Mouse (Mus musculus) embryonic facial prominence, embryonic 15.5 days (tissue): ENCODE measurements around the gene Tmod3. TPM values are rescaled to one million over a fixed set of nuclear protein-coding genes. Genes with fewer than 3 reads are reported as not detected.
"Not testable (repeated sequence)": the region's sequence is repeated elsewhere in the genome, so short reads cannot be mapped to it uniquely, and the experiment has no call there.

Experiments
- ATAC-seq: fragments of 200-750 bp; cut with Nextera tagmentation; 2 replicates; pipeline ENCODE4 v1.8.0; 2017; ENCODE audit warnings: low read depth, moderate TSS enrichment; ENCODE audit not compliant: insufficient number of reproducible peaks, low FRiP score, low TSS enrichment
- H3K27ac ChIP-seq: fragments of 300-500 bp; sonication (generic); replicated peaks from 2 replicates; pipeline ENCODE4 v1.5.1; 2015; ENCODE audit warnings: mild to moderate bottlenecking, inconsistent platforms
- H3K27me3 ChIP-seq: fragments of 300-500 bp; sonication (generic); 2 replicates; pipeline ENCODE4 v1.6.1; 2015; ENCODE audit warnings: inconsistent platforms
- H3K36me3 ChIP-seq: fragments of 300-500 bp; sonication (generic); 2 replicates; pipeline ENCODE4 v1.6.1; 2015; ENCODE audit warnings: mild to moderate bottlenecking, inconsistent platforms
- H3K4me1 ChIP-seq: fragments of 300-500 bp; sonication (generic); 2 replicates; pipeline ENCODE4 v1.6.1; 2015; ENCODE audit warnings: inconsistent platforms
- H3K4me2 ChIP-seq: fragments of 300-500 bp; sonication (generic); replicated peaks from 2 replicates; pipeline ENCODE4 v1.6.1; 2015; ENCODE audit warnings: mild to moderate bottlenecking, inconsistent platforms
- H3K4me3 ChIP-seq: fragments of 300-500 bp; sonication (generic); replicated peaks from 2 replicates; pipeline ENCODE4 v1.5.1; 2015; ENCODE audit warnings: mild to moderate bottlenecking, inconsistent platforms
- H3K9ac ChIP-seq: fragments of 300-500 bp; sonication (generic); 2 replicates; pipeline ENCODE4 v1.6.1; 2015; ENCODE audit warnings: inconsistent platforms
- H3K9me3 ChIP-seq: fragments of 300-500 bp; sonication (generic); replicated peaks from 2 replicates; pipeline ENCODE4 v1.6.1; 2016; ENCODE audit warnings: inconsistent platforms
- WGBS: fragments of 180-500 bp; shearing (Covaris S2); methylation state at CpG from one replicate; pipeline ENCODE4 v1.1.7; 2015; 5-methylcytosine and 5-hydroxymethylcytosine counted together
- polyA plus RNA-seq: library from polyadenylated mRNA; unstranded; fragments of >200 nt; fragmentation: Nextera tagmentation; extraction: Ambion mirVana; gene quantifications from 2 replicates; pipeline ENCODE4 v1.2.1, GENCODE M21; 2015

Tmod3 gene
- polyA plus RNA-seq, 1 experiment from 2014 or later: 131 TPM

DNA sequence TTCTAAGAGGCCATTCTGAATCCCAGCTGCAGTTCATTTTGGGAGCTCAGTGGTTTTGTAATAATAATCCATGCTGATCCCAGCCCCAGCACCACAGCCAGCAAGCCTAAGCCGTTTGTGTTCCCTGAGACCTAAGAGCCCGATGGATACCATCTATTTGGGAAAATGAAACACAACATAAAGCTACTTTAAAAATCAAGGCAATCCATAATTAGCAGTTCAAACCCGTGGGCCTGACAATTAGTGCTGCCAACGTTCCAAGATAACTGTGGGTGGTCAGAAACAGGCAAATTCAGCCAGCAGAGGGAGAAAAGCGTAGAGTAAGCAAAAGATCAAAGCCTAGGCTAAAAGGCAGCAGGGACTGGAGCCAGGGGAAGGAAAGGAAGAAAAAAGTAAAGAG, 8.1 kb downstream of the Tmod3 start:
- no peak for ATAC-seq
- 25% methylated on average over 5 of the region's 5 CpGs for WGBS

DNA sequence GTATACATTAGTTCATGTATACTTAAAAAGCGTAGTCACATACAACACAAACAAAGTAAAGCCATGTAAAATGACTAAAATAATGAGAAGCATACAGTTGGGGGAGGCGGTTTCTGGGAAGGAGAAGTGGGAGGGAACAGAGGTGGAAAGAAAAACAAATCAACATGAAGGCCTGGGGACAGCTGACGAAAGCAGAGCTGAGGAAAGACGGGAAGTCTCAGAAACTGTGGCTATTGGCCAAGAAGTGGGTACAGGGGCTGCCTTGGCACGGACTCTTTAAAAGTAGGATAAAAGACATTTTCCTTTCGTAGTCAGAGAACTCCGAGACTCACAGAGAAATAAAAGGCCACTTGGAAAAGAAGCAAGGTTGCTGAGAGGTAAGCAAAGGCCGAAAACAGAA, 10.4 kb downstream of the Tmod3 start:
- Histone ChIP-seq H3K4me2 (no peak overlapping the region), H3K4me1 (peaks cover 29% of the 10 kb centered on the region), H3K27ac (no peak overlapping the region), H3K27me3 (no peaks in the 10 kb centered on the region), H3K9me3 (no peaks in the 10 kb centered on the region), H3K36me3 (no peaks in the 10 kb centered on the region), H3K9ac (no peak overlapping the region), H3K4me3 (no peak overlapping the region)
- 39% methylated on average over 8 of the region's 8 CpGs for WGBS
- no peak for ATAC-seq

More for the DNA sequence above, 8.1 kb downstream of the Tmod3 start:
- H3K27ac ChIP-seq: peak overlapping the region; percentile 69
- H3K4me1 ChIP-seq: peaks cover 29% of the 10 kb centered on the region
- H3K27me3 ChIP-seq: no peaks in the 10 kb centered on the region
- no peak overlapping the region for H3K4me3 ChIP-seq
- H3K36me3 ChIP-seq: no peaks in the 10 kb centered on the region
- H3K9me3 ChIP-seq: no peaks in the 10 kb centered on the region
- no peak overlapping the region for H3K9ac ChIP-seq
- H3K4me2 ChIP-seq: no peak overlapping the region

DNA sequence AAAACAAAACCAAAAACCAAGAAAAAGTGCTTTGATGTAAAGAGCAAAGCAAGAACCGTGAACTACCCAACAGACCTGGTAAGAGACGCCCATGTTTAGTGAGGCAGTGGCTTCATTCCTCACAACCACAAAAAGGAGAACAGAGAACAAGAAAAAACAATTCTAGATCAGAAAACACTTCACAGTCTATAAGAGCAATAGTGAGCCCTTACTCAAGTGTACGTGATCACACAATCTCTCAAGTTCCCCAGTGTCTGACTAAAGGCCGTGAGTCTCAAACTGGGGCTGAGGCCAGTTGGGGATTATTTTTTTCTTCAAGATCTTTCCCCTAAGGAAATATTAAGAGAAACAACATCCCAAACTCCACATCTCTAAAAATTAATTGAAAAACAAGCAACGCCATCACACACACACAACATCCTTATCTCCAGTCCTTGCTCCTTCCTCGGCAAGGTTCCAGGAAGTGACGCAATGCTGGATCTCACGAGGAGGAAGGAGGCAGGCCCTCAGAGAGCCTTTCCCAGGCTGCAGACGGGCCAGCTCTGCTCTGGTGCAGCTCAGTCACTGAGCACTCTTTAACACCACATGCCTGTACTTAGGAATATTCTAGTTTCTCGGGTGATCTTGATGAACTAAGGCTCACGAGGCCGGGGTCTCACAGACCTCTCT, 12.4 kb downstream of the Tmod3 start:
- Histone ChIP-seq H3K4me3 (no peak overlapping the region), H3K27ac (0 out of 2 replicates have a peak overlapping the region, but pooled peaks have one; percentile 2), H3K4me2 (no peak overlapping the region), H3K9ac (no peak overlapping the region), H3K27me3 (no peaks in the 10 kb centered on the region), H3K36me3 (no peaks in the 10 kb centered on the region), H3K9me3 (no peaks in the 10 kb centered on the region), H3K4me1 (peaks cover 27% of the 10 kb centered on the region)
- 66% methylated on average over 12 of the region's 12 CpGs for WGBS
- no peak for ATAC-seq

DNA sequence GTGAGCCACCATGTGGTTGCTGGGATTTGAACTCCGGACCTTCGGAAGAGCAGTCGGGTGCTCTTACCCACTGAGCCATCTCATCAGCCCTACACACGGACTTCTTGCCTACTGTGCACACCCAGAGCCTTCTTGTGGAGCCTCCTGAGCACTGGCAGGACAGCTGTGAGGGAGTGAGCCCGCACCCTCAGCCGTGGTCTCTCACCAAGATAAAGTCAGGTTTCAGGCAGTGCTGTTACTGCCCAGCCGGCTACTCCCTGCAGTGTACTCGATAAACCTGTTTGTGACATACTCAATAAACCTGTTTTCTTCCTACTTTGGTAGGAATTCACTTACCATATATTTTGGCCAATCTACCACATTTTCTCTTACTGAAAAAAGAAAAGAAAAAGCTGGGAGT, 13.9 kb downstream of the Tmod3 start:
- Histone ChIP-seq H3K27ac (no peak overlapping the region), H3K27me3 (no peaks in the 10 kb centered on the region), H3K4me1 (peaks cover 18% of the 10 kb centered on the region; the same call in 1 of the 2 replicates), H3K4me3 (no peak overlapping the region), H3K9me3 (no peaks in the 10 kb centered on the region), H3K36me3 (no peaks in the 10 kb centered on the region), H3K4me2 (no peak overlapping the region), H3K9ac (no peak overlapping the region)
- 81% methylated on average over 8 of the region's 8 CpGs for WGBS
- no peak for ATAC-seq

DNA sequence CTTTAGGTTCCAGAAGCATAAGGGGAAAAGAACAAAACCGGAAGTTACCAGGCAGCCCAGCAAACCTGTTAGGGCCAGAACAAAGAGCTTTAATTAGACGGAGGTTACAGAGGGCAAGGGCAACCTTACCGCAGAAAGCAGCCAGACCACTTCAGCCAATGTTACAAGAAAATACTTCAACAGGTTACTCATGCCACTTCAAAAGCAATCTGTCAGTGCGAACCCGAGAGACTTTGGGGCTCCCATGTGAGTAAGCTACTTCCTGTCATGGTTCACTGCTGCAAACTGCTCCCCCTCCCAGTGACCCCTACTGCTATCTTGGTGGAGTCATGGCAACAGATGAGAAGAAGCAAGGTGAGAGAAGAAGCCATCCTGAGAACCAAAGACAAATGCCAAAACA, 18.0 kb downstream of the Tmod3 start:
- 30% methylated on average over 5 of the region's 5 CpGs for WGBS
- Histone ChIP-seq H3K9ac (no peak overlapping the region), H3K27ac (no peak overlapping the region; the same call in none of the 2 replicates), H3K4me3 (no peak overlapping the region), H3K36me3 (no peaks in the 10 kb centered on the region), H3K9me3 (no peaks in the 10 kb centered on the region), H3K4me2 (no peak overlapping the region), H3K27me3 (no peaks in the 10 kb centered on the region), H3K4me1 (0 out of 2 replicates have a peak, but pooled peaks cover 5% of the 10 kb centered on the region)
- no peak for ATAC-seq

DNA sequence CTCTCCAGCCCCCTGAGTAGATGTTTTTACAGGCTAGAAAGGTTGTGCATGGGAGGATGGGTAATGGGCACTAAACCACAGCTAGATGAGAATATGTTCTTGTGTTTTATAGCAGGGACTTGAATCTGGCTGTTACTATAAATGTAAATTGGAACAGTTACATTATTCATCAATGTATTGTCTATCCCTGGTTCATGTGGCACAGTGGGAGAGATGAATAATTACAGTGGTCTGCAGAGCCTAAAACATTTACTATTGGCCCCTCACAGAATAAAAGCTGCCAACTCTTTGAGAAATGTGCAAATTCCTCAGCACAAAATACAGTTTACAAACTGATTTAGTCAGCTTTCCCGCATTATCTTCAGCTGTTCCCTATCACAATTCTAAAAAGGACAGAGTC, 23.0 kb downstream of the Tmod3 start:
- Histone ChIP-seq H3K9ac (no peak overlapping the region), H3K4me1 (no peaks in the 10 kb centered on the region), H3K4me3 (no peak overlapping the region), H3K27me3 (no peaks in the 10 kb centered on the region), H3K4me2 (no peak overlapping the region), H3K9me3 (no peaks in the 10 kb centered on the region), H3K36me3 (no peaks in the 10 kb centered on the region), H3K27ac (no peak overlapping the region; the same call in 1 of the 2 replicates)
- ATAC-seq: no peak
- WGBS: 57% methylated on average over 1 of the region's 1 CpGs

DNA sequence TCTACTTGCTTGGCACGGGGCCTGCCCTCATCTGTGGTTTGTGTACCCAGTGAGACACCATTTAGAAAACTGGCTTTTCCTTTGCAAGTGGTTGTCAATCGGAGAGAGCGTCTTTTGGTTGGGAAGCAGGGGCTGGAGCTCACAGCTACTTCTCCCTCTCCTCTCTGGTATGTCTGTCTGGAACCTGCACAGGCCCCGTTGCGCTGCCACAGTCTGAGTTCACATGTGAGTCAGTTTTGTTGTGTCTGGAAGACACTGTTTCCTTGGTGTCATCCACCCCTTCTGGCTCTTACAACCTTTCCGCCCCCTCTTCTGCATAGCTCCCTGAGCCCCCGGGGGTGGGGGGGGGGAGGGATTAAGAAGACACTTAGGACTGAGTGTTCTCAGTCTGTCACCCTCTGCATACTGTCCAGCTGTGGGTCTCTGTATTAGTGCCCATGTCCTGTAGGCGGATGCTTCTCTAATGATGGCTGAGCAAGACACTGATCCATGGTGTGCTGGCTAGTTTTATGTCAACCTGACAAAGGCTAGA, 25.0 kb downstream of the Tmod3 start:
- no peak overlapping the region for H3K4me2 ChIP-seq
- no peak for ATAC-seq
- no peaks in the 10 kb centered on the region for H3K4me1 ChIP-seq
- H3K27ac ChIP-seq: no peak overlapping the region
- H3K36me3 ChIP-seq: 0 out of 2 replicates have a peak, but pooled peaks cover 7% of the 10 kb centered on the region
- no peaks in the 10 kb centered on the region for H3K9me3 ChIP-seq
- WGBS: 91% methylated on average over 8 of the region's 8 CpGs
- H3K4me3 ChIP-seq: no peak overlapping the region
- H3K27me3 ChIP-seq: no peaks in the 10 kb centered on the region
- no peak overlapping the region for H3K9ac ChIP-seq

DNA sequence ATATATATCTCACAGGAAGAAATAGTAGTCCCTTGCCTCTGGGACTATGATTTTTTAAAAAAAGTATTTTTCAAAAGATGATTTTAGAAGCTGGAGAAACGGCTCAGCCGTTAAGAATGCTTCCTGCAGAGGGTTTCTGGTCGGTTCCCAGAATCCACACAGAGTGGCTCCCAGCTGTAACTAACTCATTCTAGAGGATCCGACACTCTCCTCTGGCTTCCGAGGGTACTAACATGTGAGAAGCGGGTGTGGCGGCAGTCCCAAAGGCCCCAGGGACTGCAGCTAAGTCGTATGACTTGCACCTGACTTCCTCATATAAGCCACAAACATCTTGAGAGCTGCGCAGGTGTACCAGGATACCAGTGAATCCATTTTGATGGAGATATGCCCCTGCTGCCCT, 26.5 kb downstream of the Tmod3 start:
- H3K27ac ChIP-seq, H3K9ac ChIP-seq, H3K4me1 ChIP-seq, H3K4me3 ChIP-seq, ATAC-seq, H3K27me3 ChIP-seq, H3K9me3 ChIP-seq, H3K4me2 ChIP-seq: not testable (repeated sequence)
- WGBS: 71% methylated on average over 9 of the region's 9 CpGs
- peaks cover 13% of the 10 kb centered on the region; the same call in 1 of the 2 replicates for H3K36me3 ChIP-seq

DNA sequence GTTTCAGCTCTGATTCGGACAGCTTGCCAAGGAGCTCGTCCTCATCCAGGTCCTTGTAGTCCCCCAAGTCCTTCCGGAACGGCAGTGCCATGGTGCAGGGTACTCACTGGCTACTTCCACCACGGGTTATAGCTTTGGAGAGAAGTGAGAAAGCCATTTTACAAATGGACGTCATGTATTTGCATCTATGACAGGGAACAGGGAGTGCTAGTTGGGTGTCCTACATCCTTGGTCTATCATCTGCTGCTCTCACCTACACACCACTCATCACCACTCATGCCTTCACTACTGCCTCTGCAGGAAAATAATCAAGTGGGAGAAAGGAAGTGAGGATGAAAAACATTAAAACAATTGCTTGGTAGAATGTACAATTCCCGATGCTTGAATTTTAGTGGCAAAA, 27.0 kb downstream of the Tmod3 start:
- WGBS: 92% methylated on average over 7 of the region's 7 CpGs
- Histone ChIP-seq H3K4me1 (peaks cover 3% of the 10 kb centered on the region; the same call in 1 of the 2 replicates), H3K27me3 (no peaks in the 10 kb centered on the region)

DNA sequence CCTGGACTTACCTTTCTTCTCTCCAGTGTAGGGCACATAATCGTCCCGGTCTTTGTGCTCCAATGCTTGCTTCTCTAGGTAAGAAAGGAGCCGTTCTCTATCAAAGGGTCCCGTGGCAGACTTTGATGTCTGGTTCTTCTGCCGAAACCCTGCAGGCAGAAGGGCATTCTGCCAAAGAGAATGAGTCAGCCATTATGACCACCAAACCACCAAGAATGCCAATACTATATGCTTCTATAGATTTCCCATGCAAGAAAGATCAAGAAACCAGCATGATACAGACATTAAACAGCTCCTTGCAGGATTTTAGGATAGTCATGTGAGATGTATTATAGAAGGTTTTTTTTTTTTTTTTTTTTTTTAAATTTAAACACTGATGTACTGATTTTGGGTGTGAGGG, 30.1 kb downstream of the Tmod3 start:
- H3K4me1 ChIP-seq: peaks cover 5% of the 10 kb centered on the region; the same call in 1 of the 2 replicates
- no peak overlapping the region for H3K4me2 ChIP-seq
- WGBS: 59% methylated on average over 5 of the region's 5 CpGs
- H3K27me3 ChIP-seq: no peaks in the 10 kb centered on the region
- H3K9ac ChIP-seq: no peak overlapping the region
- peaks cover 13% of the 10 kb centered on the region; the same call in 1 of the 2 replicates for H3K36me3 ChIP-seq
- H3K27ac ChIP-seq: no peak overlapping the region
- no peak overlapping the region for H3K4me3 ChIP-seq
- H3K9me3 ChIP-seq: no peaks in the 10 kb centered on the region
- ATAC-seq: no peak

More for the DNA sequence above, 27.0 kb downstream of the Tmod3 start:
- Histone ChIP-seq H3K27ac (no peak overlapping the region), H3K9ac (no peak overlapping the region), H3K4me3 (no peak overlapping the region), H3K4me2 (no peak overlapping the region), H3K9me3 (no peaks in the 10 kb centered on the region), H3K36me3 (peaks cover 13% of the 10 kb centered on the region; the same call in 1 of the 2 replicates)
- no peak for ATAC-seq

DNA sequence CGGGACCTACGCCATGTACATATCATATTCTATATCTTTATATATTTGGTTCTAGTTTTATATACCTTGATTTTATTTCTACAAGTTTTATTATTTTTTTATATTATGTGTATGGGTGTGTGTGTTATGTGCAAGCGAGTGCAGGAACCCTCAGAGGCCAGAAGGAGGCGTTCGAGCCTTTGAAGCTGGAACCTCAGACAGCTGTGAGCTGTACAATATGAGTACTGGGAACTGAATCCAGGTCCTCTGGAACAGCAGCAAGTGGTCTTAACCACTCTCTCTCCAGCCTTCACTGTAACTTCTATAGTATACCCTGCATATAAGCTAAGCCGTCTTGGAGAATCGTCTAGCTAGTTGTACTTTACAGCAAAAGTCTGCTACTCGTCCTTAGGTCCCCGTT, 31.4 kb downstream of the Tmod3 start:
- Histone ChIP-seq H3K36me3 (peaks cover 13% of the 10 kb centered on the region; the same call in 1 of the 2 replicates), H3K9me3 (no peaks in the 10 kb centered on the region), H3K4me3 (no peak overlapping the region), H3K27ac (no peak overlapping the region), H3K4me2 (no peak overlapping the region), H3K4me1 (peaks cover 5% of the 10 kb centered on the region; the same call in 1 of the 2 replicates), H3K27me3 (no peaks in the 10 kb centered on the region), H3K9ac (no peak overlapping the region)
- 96% methylated on average over 9 of the region's 9 CpGs for WGBS
- ATAC-seq: no peak
